Mouse (Mus musculus): ENCODE data around the gene Gm49403.

Gm49403 gene

DNA sequence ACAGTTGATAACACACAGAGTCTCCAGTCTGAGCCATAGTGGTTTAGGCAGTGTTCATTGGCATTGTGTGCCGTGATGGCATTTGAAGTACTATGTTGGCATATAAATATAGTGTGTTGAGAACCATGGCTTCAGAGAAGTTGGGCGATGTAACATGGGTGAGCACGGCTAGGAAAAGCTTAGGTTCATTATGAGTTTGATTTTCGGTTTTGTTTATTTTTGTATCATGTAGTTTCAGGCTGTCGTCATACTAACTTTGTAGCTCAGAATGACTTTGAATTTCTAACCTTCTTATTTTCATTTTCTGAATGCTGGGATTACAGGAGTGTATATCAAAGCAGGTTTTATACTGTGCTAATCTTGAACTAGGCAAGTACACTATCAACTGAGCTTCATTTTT lies 19.7 kb downstream of the Gm49403 start:
- in situ Hi-C loops (cut with MboI, MseI) = loop anchor here (5.0 to 10.0 kb wide), 3 partner anchors 34 to 1879 kb away; partner anchors contain the start of gene Eef1g

DNA sequence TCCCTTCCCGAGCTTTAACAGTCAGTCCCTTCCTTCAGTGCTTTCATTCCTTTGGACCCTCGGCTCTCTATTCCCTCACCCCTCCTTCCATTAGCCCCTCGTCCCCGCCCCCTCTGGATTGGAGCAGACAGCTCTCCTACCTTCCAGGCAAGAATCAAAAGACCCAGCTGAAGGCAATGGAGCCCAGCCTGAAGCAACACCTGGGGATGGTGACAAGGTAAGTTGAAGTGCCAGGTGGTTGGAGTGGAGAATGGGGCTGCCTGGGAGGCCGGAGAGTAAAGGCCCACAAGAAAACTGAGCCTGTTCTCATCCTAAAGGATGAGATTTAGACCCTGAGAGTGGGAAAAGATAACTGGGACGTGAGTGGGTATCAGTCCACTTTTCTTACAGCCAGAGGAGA lies 24.8 kb downstream of the Gm49403 start:
- in situ Hi-C loops (cut with MboI, MseI) = loop anchor here (10.0 kb wide), 2 partner anchors 56 to 1884 kb away; partner anchors contain the start of gene Eef1g

DNA sequence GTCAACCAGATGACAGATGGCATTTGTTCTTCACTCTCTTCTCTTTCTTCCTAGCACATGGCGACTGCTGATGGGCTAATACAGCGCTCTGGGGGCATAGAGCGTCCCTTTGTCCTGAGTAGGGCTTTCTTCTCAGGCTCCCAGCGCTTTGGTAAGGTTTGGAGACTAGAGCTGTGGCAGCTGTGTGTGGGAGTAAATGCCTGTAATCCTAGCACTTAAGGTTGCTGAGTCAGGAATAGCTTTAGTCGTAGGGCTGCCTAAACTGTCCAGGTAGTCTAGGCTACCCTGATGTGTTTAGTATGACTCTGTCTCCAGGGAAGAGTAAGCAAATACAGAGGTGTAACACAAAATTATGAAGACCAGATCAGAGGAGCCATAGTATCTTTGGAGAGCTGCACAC lies 28.1 kb downstream of the Gm49403 start:
- in situ Hi-C loops (cut with MboI, MseI) = no loop called here

DNA sequence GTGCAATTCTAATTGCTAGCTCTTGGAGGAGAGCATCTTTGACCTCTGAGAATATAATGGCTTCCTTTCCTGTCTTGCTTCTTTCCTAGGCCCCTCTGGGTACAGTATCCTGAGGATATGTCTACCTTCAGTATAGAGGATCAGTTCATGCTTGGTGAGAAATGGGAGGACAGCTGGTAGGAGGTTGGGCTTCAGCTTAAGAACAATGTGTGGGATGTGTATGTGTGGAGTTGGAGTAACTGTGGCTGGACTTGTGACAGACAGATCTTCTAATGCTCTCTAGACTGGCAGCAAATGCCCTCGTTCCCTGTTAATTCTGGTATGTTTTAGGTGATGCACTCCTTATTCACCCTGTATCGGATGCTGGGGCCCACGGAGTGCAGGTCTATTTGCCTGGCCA lies 30.5 kb downstream of the Gm49403 start:
- in situ Hi-C loops (cut with MboI, MseI) = no loop called here

DNA sequence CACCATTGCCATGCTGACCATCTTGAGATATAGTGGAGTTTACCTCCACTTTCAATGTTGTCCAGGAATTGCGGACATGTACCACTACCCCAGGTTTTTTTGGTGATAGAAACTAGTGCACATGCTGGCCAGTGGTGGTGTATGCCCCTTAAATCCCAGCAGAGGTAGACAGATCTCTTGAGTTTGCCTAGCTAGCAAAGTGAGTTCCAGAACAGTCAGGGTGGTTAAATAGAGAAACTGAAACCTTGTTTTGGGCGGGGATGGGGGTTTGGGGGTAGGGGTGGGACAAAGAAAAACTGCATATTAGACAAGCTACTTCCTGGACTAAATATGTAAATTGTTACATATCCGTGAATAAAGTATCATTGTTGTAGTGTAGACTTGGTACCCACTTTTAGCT lies 35.3 kb downstream of the Gm49403 start:
- in situ Hi-C loops (cut with MboI, MseI) = no loop called here

DNA sequence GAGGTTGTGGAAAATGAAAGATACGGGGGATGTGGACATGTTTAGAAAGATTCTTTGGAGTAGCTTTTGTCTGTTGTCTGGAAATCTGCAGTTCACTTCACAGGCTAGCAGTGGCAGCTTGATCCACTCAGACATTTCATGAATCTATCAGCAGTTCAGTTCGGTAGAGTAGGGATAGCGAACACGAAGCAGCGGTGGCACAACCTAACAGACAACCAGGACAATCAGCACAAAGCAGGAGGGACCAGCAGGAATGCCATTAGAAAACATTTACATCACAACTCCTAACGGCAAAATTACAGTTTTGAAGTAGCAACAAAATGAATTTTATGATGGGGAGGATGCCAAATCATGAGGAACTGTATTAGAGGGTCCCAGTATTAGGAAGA lies 35.9 kb downstream of the Gm49403 start:
- in situ Hi-C loops (cut with MboI, MseI) = no loop called here

DNA sequence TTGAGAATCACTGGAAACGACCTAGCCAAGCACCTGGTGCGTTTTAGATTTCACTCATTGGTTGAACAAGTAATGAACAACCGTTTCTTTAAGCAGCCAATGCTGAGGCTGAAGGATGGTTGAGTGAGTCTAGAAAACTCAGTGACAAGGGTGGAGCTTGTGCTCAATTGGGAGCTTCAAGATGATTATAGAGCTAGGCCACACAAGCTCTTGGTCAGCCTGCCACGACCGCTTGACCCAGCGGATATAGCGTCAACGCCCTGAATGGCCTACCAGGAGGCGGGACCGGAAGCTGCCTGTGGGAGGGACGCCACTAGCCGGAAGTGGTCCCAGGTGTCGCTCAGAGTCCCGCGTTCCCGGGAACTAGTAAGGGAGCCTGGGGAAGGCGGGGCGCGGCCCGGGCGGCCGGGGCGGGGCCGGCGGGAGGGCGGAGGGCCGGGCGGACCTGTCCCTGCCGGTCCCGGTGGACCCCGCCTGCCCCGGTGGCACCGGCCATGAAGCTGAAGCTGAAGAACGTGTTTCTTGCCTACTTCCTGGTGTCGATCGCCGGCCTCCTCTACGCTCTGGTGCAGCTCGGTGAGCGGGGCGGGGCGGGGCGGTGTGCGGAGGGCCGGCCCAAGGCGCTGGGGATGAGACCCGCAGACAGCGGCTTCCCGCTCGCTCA lies 36.5 kb downstream of the Gm49403 start, which contains the start of gene B3gat3:
Gene B3gat3, plus strand, starts transcription at position 302 of the 664 bp plus-strand sequence.
- in situ Hi-C loops (cut with MboI, MseI) = no loop called here

DNA sequence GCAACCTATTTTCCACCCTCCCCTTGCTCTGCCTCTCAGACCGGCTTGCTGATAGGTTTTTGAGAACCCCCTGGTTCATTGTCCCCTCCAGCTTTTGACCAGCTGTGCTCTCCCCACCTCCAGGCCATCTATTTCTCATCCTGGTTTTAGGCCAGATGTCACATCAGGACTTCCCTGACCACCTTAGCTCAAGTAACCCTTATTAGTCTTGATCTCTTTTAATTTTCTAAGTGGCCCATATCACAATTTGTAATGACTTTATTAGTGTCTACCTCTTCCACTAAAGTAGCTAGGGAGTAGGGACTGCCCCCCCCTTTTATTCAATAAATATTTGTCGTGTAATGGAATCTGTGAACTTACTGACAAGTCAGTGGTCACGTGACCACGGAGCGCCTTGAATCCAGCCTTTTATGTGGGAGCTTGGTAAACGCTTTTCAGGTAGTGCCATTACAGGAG lies 37.1 kb downstream of the Gm49403 start:
- in situ Hi-C loops (cut with MboI, MseI) = no loop called here

DNA sequence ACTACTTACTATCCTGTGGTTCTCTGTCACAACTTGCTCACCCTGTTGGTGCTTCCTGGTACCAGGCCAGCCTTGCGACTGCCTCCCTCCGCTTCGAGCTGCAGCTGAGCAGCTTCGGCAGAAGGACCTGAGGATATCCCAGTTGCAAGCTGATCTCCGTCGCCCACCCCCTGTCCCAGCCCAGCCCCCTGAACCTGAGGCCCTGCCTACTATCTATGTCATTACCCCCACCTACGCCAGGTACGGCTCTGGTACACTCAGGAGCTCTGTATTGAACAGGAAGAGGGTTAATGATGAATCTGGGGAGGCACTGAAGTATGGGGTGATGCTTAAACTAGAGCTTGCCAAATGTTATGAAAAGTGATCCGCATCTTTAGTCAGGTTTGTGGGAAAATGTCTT lies 38.0 kb downstream of the Gm49403 start:
- in situ Hi-C loops (cut with MboI, MseI) = no loop called here

DNA sequence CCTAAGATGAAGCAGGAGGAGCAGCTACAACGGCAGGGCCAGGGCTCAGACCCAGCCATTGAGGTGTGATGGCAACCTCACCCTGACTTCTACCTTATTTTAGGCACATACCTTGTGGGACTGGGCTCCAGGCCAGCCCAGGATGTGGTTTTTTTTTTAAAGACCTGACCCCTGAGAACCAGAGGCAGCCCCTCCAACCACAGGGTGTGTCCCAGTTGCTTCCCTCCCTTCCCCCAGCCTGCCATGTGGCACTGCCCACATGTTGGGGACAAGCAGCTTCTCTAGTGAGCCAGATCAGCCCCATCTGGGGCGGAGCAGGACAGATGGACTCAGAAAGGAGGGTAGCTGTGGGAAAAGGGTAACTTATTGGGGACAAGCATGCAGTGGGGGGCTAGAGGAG lies 43.0 kb downstream of the Gm49403 start:
- in situ Hi-C loops (cut with MboI, MseI) = no loop called here

DNA sequence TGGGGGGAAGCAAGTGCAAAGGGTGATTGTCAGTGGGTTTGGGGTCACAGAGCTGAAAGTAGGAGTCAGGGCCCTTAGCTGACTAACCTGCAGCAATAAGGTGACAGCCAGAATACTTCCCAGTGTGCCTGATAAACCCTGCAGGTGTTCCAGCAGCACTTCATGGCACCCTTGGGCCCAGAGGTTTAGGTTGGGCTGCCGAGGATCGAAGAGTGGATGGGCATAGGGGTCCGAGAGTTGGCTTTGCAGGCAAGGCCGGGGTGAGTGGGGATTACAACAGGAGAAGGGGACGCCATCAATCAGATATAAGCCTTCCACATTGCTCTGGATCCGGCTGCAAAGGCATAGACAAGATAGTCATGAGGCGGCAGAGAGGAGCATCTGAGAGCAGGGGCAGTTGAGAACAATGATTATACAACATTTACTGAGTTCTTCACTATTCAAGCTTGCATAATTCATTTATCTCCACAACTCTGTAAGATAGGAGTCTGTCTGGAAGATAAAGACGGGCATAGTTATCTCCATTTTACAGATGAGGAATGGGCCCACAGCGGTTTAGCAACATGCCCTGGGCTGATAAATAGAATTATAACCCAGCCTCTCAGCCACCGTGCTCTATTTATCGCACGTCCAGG lies 44.3 kb downstream of the Gm49403 start:
- in situ Hi-C loops (cut with MboI, MseI) = no loop called here

DNA sequence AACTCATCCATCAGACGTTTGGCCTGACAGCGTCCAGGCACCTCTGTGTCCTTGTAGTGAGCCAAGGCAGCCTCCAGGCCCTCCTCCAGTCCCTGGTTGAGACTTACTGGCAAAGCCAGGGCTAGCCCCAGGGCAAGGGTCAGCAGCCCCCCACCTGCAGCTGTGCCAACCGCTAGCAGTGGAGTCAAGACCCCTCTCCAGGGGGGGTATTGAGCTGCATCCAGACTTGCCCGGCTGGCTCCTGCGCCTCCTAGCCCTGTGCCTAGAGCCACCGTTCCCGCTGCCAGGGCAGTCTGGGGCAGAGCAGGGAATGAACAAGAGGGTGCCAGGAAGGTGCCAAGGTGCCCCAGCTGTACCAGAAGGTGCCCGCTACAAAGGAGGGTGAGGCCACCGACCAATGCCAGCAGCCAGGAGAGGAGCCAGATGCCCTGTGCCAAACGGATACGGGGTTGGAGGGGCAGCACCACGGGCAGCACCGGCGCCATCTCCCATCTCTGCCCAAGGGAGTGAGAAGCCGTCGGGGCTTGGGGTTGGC lies 45.0 kb downstream of the Gm49403 start:
- in situ Hi-C loops (cut with MboI, MseI) = no loop called here

DNA sequence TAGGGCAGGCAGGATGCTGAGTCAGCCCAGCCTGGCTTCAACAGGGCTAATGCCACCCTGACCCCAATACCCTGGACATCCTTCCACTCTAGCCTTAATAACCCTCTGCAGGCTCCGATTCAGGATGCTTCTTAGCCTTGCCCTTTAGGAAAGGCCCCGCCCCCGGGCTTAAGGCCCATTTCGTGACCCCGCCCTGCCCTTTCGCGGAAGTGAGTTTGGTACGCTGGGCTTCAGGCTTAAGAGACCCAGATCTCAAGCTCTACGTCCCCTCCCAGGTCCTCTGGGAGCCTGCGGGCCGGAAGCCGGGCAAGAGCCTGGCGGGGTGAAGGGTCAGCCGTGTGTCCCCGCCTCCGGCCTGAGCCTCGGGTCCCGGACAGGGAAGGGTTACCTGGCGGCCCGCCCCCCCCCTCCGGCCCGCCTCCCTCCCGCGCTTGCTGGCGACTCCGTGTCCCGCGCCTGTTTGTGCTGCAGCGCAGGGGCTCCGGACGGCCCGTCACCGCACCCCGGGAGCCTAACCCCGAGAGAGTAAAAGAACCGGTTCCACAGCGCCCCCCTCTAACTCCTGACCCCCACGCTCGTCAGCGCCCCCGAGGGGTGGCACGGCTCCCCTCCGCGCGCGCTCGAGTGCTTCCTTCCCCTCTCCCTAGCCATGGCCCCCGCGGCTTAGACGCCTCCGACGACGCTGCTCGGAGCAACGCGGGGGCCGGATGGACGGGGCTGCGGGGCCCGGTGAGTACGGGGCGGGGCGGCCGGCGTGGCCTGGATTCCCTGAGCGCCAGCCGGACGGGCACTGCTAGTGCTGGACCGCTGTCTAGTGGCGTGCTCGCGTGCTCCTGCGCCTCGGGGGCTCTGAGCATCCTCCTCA lies 45.7 kb downstream of the Gm49403 start, which contains the start of the genes Rom1 and Eml3:
Gene Rom1, minus strand, starts transcription at position 133 of the 865 bp plus-strand sequence.
Gene Eml3, plus strand, starts transcription at position 329 of the 865 bp plus-strand sequence.
- in situ Hi-C loops (cut with MboI, MseI) = no loop called here

DNA sequence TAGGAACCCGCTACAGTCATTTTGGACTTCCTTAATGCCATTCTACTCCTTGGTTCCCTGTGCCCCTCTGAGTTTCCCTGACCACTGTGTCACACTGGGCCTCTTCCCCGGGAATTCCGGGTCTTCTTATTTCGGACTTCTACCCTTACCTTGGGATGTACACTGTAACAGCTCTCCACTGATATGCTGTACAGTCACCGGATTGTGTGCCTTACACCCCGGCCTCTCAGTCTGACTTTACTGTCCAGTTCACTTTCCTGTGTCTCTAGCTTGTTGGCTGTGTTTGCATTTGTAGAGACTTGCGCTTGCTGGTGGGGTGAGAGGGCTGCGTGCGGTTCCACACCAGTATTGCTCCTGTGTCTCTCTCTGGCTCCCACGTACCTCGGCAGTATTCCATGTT lies 46.4 kb downstream of the Gm49403 start:
- in situ Hi-C loops (cut with MboI, MseI) = no loop called here

DNA sequence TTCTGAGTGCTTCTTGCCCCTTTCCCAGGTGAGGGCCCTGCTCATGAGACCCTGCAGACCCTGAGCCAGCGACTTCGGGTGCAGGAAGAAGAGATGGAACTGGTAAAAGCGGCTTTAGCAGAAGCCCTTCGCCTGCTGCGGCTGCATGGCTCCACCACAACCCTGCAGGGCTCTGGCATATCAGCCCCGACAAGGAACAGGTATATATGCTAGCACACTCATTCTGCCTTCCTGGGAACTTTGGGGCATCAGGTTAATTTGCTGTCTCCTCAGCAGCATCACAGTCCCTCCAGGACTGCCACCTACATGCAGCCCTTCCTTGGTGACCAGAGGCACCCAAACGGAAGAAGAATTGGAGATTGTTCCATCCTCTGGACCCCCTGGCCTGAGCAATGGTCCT lies 47.0 kb downstream of the Gm49403 start:
- in situ Hi-C loops (cut with MboI, MseI) = no loop called here

DNA sequence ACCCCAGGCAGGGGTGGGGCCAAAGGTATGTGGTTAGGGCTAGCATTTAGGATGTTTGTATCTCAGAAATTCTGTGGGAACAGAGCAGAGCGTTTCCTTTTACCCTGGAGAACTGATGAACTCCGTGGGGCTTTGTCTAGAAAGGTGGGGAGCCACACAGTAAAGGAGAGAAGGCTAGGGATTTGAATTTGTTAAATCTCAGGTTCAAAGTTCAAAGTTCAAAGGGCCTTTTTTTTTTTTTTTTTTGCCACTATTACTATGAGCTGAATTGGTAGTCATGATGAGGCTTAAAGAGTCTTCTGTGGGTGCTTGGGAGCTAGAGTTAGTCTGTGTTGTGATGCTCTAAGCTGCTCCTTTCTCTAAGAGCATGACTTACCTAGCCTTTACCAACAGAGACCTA lies 53.0 kb downstream of the Gm49403 start:
- in situ Hi-C loops (cut with MboI, MseI) = loop anchor here (5.0 kb wide), 1 partner anchor 34 kb away; no protein-coding TSS in a partner anchor

All from regulatory T cell (primary cell).